Mouse (Mus musculus): ENCODE results near the gene Ppp1r32. TPM values are rescaled to one million over a fixed set of nuclear protein-coding genes. Genes with fewer than 3 reads are reported as not detected.

Gene Ppp1r32
- total RNA-seq, 1 experiment from 2014 or later: 2.8 TPM

GRCm38 (mm10) chr19:10464427-10464826, 18.3 kb downstream of the Ppp1r32 start:
- no peak for ATAC-seq (ENCODE audit: extremely low read depth, insufficient number of reproducible peaks, low FRiP score, poor library complexity, severe bottlenecking)

GRCm38 (mm10) chr19:10461584-10461983, 21.1 kb downstream of the Ppp1r32 start:
- ATAC-seq (ENCODE audit: extremely low read depth, insufficient number of reproducible peaks, low FRiP score, poor library complexity, severe bottlenecking): no peak

DNA sequence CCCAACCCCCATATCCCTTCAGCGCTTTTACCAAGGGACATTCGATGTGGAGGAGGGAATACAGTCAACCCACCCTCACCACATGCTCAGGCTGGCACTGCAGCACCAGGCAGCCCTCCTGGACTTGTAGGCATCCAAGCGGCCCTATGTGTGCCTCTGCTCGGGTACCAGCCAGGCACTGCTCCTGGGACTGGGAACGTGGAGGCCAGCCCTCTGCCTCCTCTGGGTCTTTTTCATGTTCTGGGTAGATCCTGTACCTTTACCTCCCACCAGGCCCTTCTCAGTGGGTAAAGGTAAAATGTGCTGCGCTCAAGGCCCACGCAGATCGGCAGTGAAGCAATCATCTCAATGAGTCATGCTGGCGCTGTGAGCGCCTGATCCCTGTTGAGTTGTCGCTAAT, 22.8 kb downstream of the Ppp1r32 start:
- no peak for ATAC-seq (ENCODE audit: extremely low read depth, insufficient number of reproducible peaks, low FRiP score, poor library complexity, severe bottlenecking)

DNA sequence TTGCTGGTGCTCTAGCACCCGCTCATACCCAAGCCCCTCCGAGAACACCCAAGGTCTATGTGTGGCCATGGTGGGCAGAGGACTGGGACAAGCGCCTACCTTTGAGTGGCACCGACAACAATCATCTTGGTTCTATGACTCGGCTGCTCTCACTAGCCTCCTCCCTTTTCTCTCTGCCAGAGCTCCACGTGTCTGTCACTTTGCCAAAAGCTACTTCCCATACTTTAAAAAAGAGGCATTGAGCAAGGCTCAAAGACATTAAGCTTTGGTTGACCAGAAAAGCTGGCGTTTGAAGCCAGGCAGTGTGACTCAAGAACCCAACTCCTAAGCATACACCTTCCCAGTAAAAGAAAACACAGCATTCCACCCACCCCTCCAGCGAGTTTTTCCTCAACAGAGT, 24.6 kb downstream of the Ppp1r32 start:
- ATAC-seq (ENCODE audit: extremely low read depth, insufficient number of reproducible peaks, low FRiP score, poor library complexity, severe bottlenecking): no peak

DNA sequence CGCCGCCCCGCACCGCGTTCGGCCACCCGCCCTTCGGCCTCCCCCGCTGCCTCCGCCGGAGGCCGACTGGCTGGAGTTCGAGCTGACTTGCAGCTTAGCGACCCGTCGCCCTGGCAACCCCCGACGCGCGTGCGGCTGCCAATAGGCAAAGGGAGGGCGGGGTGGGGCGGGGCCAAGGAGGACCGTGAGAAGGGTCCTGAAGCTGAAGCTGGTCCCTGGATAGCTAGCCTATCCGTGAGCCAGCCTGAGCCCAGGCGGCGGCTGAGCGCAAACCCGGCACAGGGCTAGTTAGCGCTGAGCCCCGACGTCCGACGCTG, 25.3 kb downstream of the Ppp1r32 start:
- ATAC-seq (ENCODE audit: extremely low read depth, insufficient number of reproducible peaks, low FRiP score, poor library complexity, severe bottlenecking): no peak

- no peak for ATAC-seq (ENCODE audit: extremely low read depth, insufficient number of reproducible peaks, low FRiP score, poor library complexity, severe bottlenecking)
Measured at GRCm38 (mm10) chr19:10456752-10457483, 25.8 kb downstream of the Ppp1r32 start, which contains the start of gene Lrrc10b. Gene Lrrc10b (minus strand): TSS chr19:10457473.

DNA sequence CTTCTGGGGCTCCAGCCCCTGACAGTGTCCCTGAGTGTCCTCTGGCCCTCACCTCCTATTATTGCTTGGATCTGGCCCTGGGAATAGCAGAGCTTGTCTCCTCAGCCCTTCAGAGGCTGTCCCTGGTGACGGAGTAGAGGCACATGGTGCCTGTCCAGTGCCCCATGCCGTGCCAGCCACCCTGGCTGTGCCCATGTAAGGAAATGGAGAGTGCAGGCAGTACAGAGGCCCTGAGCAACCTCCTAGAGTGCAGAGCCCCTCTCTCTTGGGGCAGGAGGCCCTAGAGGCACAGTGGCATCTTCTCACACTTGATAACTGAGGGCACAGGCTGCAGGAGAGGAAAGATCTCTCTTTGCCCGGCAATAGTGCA, 27.3 kb downstream of the Ppp1r32 start:
- ATAC-seq (ENCODE audit: extremely low read depth, insufficient number of reproducible peaks, low FRiP score, poor library complexity, severe bottlenecking): no peak

DNA sequence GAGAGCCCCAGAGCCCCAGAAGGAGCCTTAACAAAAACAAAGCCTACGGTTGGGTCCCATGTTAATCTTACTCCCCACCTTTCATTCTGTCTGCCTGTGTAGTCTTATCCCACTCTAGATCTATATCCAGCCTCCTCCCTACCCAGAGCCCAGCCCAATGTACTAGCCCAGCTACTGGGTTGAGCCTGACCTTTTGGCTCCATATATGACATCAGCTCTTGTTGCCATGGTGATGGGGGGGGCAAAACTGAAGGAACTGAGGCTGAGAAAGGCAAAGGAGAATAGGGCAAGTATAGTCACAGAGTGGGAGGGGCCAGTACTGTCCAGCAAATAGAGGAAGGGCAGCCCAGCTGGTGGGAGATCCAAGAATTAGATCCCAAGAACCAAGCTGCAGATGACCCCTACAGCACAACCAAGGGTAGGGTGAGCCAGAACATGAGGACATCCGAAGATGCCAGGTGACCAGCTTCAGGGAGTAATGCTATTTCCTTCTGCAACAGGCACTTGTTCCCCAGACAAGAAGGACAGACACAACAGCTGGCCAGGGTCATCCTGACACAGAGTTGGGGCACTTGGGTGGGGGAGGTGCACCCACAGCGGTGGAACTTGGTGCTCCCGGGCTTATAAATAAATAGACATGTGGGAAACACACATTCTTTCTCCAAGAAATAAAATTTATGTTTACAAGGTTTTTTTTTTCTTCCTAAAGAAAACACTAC, 27.9 kb downstream of the Ppp1r32 start:
- no peak for ATAC-seq (ENCODE audit: extremely low read depth, insufficient number of reproducible peaks, low FRiP score, poor library complexity, severe bottlenecking)

DNA sequence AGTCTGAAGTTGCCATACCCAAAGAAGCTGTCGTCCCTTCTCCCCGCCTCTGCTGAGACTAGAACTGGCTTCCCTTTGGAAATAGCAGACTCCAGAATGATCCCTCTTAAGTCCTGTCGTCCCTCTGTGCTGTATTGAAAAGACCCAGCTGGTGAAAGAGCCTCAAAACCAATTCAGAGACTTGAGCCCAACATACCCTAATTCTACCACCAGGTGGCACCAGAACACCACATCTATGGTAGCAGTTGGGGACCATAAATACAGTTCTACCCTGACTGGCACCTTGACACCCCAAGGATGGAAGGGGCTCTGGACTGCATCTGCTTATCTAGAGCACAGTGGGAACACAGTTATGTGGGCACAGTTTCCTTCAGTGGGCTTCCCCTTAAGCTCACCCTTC, 33.0 kb downstream of the Ppp1r32 start:
- ATAC-seq (ENCODE audit: extremely low read depth, insufficient number of reproducible peaks, low FRiP score, poor library complexity, severe bottlenecking): peak; percentile 39; the same call in 1 of the 2 replicates

DNA sequence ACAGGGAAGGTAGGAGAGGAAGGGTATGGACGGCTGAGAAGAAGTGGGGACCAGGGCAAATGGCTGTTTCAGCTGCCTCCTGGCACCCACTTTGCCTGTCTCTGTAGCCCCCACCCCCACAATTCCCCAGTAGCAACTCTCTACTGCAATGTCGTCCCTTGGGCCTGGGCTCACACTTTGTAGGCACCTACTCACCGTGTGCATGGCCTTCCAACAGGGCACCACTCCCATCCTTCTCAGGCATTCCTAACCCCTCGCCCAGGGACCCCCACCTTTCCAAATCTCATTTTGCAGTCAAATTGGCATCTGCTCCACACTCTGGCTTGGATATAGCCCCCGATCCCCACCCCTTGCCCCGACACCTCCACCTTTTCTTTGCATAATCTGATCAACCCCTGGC, 33.5 kb downstream of the Ppp1r32 start:
- ATAC-seq (ENCODE audit: extremely low read depth, insufficient number of reproducible peaks, low FRiP score, poor library complexity, severe bottlenecking): no peak

- ATAC-seq (ENCODE audit: extremely low read depth, insufficient number of reproducible peaks, low FRiP score, poor library complexity, severe bottlenecking): no peak
Measured at GRCm38 (mm10) chr19:10448275-10448674, 34.5 kb downstream of the Ppp1r32 start.

DNA sequence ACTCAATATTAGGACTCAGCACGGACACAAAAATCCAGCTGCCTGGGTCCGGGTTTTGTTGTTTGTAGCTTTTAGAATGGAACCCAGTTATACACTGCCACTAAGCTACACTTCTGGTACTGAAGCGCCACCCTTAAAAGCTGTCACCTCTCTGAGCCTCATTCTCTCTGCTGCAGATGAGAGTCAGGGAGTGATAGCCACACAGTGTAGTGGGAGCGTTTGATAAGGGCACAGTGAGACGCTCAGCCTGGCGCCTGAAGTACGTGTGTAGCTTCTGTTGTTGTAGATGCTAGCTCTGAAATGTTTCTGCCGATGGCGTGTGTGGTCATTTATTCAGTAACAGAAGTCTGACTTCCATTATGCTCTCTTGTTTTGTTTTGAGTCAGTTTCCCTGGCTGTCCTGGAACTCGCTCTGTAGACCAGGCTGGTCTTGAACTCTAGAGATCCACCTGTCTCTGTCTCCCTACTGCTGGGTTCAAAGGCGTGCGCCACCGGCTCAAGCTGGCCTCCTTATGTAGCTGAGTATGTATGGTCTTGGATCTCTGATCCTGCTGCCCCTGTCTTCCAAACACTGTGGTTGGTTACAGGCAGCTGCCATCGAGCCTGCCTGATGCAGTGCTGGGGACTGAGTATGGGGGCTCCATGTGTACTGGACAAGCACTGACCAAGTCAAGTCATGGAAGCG, 37.9 kb downstream of the Ppp1r32 start:
- ATAC-seq (ENCODE audit: extremely low read depth, insufficient number of reproducible peaks, low FRiP score, poor library complexity, severe bottlenecking): no peak

DNA sequence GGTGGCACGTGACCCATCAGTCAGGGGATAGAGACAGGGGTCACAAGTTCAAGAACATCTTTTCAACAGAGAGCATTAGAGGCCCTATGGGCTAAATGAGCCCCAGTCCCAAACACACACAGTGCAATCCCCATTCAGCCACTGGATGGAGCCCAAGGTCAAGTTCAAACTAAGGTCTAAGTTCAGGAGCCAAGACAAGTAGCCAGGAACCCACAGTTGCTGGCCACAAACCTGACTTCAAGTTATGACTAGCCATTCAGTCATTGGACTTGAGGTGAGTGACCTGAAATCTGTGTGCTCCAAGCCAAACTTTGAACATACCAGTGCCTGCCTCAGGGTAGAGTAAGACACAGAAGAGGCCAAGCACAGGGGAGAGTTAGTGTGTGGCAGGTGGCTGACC, 45.2 kb downstream of the Ppp1r32 start:
- ATAC-seq (ENCODE audit: extremely low read depth, insufficient number of reproducible peaks, low FRiP score, poor library complexity, severe bottlenecking): no peak

- ATAC-seq (ENCODE audit: extremely low read depth, insufficient number of reproducible peaks, low FRiP score, poor library complexity, severe bottlenecking): no peak
Measured at GRCm38 (mm10) chr19:10436726-10437125, 46.0 kb downstream of the Ppp1r32 start.

GRCm38 (mm10) chr19:10435908-10436307, 46.8 kb downstream of the Ppp1r32 start:
- no peak for ATAC-seq (ENCODE audit: extremely low read depth, insufficient number of reproducible peaks, low FRiP score, poor library complexity, severe bottlenecking)

DNA sequence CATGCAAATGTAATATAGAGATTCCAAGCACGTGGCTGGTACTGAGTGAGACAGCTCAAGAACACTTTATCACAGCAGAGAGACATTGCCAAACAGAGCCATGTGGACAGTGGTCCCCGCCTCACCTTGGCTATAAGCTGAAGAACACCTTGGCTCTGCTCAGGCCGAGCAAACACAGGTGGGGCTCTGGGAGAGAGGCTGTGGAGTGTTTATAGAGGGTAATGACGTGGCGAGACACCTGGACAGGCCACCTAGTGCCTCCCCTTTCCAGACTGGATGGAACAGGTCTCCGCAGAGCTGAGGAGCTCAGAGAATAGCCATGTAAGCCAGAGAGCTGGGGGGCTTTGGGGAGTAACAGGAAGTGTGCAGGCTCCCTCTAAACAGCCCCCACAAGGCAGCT, 47.8 kb downstream of the Ppp1r32 start:
- ATAC-seq (ENCODE audit: extremely low read depth, insufficient number of reproducible peaks, low FRiP score, poor library complexity, severe bottlenecking): no peak

- no peak for ATAC-seq (ENCODE audit: extremely low read depth, insufficient number of reproducible peaks, low FRiP score, poor library complexity, severe bottlenecking)
Measured at GRCm38 (mm10) chr19:10433879-10434540, 48.7 kb downstream of the Ppp1r32 start.

DNA sequence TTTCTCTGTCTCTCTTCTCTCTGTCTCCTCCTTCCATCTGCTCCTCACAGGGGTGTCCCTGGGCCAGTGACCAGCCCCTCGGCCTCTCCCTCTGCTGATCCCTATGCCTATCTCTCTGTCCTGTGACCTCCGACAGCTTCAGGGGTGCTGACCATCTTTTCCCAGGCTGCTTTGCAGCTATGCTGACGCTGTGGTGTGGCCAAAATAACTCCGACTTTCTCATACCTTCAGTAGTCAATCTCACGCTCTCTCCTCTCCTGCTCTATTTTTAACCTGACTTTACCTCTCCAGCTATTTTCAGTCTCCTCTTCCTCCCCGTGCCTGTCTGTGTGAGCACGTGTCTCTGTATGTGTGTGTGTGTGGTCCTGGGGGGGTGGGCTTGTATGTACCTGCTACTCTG, 49.5 kb downstream of the Ppp1r32 start:
- ATAC-seq (ENCODE audit: extremely low read depth, insufficient number of reproducible peaks, low FRiP score, poor library complexity, severe bottlenecking): no peak

DNA sequence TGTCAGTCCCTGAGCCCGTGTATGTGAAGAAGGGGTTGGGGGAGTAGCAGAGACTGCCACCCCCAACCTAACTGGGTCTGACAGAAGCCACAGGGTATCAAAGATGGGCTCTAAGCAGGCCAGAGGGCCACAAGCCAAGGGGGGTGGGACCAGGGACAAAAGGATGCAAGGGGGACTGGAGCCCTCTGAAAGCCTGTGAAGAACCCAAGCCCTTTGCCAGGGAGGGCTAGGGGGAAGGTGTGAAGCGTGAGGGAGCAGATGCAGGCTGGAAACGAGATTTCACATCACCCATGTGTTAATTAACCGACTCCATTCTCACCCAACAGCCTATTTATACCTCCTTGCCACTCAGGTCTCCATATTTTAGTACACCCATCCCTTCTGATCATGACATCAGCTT, 50.9 kb downstream of the Ppp1r32 start:
- ATAC-seq (ENCODE audit: extremely low read depth, insufficient number of reproducible peaks, low FRiP score, poor library complexity, severe bottlenecking): no peak

GRCm38 (mm10) chr19:10431410-10431809, 51.3 kb downstream of the Ppp1r32 start:
- no peak for ATAC-seq (ENCODE audit: extremely low read depth, insufficient number of reproducible peaks, low FRiP score, poor library complexity, severe bottlenecking)
